Mouse (Mus musculus): ENCODE data around the gene Wdr73.
"Not testable (repeated sequence)": the region's sequence is repeated elsewhere in the genome, so short reads cannot be mapped to it uniquely, and the experiment has no call there.

GRCm38 (mm10) chr7:80936617-80937303, 35.7 kb upstream of the Wdr73 start:
- TF ChIP-seq CTCF (conservative IDR thresholded peaks at IDR 0.05 in 1 of 2, IDR thresholded peaks at IDR 0.05 in 1 of 2; ENCODE audit: low read depth in 2 of 2, low read length in 2 of 2); MAX (IDR thresholded peaks at IDR 0.05; ENCODE audit: low read length); USF2 (conservative IDR thresholded peaks at IDR 0.05; ENCODE audit: low read depth, low read length); TCF12 (IDR thresholded peaks at IDR 0.05; ENCODE audit: low read depth, low read length); MEF2A (IDR thresholded peaks at IDR 0.05; ENCODE audit: borderline replicate concordance, low read depth, low read length); NRF1 (IDR thresholded peaks at IDR 0.05; ENCODE audit: low read depth, low read length); MXI1 (IDR thresholded peaks at IDR 0.05; ENCODE audit: low read depth, low read length); POLR2AphosphoS2 (IDR thresholded peaks at IDR 0.05; ENCODE audit: low read depth, low read length); POLR2A (IDR thresholded peaks at IDR 0.05; ENCODE audit: low read depth, low read length); CHD2 (IDR thresholded peaks at IDR 0.05; ENCODE audit: low read length): not testable (repeated sequence)

All from CH12.LX (cell line).